Mouse (Mus musculus): ENCODE results near the gene Slit3. TPM values are rescaled to one million over a fixed set of nuclear protein-coding genes. Genes with fewer than 3 reads are reported as not detected.

The Slit3 gene
- polyA plus RNA-seq, 1 experiment from 2014 or later = 28.0 TPM

DNA sequence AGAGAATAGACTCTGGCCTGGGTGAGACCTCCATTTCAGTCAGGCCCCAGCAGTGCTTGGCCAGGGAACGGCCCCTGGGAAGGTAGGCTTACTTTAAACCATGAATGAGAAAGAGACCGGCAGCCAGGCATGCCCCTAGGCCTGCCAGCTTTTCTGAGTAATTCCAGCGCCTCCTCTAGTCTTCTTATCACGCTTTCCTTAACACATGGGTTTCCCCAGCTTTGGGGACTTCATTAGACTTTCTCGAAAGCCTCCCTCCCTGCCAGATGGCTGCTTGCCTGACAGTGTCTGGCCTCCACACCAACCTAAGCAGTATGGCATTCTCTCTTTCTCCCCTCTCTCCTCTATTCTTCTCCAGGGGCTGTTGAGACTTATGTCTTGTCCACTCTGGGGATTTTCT lies 24.5 kb upstream of the Slit3 start:
- Histone ChIP-seq H3K27ac (no peak overlapping the region), H3K4me2 (no peak overlapping the region), H3K9me3 (no peaks in the 10 kb centered on the region), H3K9ac (no peak overlapping the region), H3K4me1 (no peaks in the 10 kb centered on the region), H3K4me3 (no peak overlapping the region), H3K36me3 (no peaks in the 10 kb centered on the region), H3K27me3 (no peaks in the 10 kb centered on the region)
- WGBS = 54% methylated on average over 5 of the region's 5 CpGs
- no peak for ATAC-seq (ENCODE audit: insufficient number of reproducible peaks, insufficient read depth, low FRiP score, low TSS enrichment, low read depth)

DNA sequence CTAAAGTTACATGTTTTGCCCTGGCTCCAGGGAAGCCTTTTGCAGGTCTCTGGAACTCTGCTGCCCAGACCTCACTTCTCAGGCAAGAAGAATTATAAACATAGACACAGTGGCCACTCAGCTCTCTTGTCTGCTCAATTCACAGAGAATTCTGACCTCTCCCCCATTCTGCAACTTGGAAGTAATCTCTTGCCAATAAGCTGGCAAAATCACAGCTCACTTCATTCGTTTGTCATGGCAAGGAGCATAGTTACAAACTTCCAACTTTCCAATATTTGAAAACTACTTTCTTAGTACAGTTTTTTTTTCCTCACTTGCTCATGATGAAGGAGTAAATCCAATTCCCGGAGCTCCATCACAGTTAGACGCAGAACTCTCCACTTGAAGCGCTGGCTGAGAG lies 11.2 kb upstream of the Slit3 start:
- peaks cover 8% of the 10 kb centered on the region for H3K4me1 ChIP-seq
- no peak for ATAC-seq (ENCODE audit: insufficient number of reproducible peaks, insufficient read depth, low FRiP score, low TSS enrichment, low read depth)

DNA sequence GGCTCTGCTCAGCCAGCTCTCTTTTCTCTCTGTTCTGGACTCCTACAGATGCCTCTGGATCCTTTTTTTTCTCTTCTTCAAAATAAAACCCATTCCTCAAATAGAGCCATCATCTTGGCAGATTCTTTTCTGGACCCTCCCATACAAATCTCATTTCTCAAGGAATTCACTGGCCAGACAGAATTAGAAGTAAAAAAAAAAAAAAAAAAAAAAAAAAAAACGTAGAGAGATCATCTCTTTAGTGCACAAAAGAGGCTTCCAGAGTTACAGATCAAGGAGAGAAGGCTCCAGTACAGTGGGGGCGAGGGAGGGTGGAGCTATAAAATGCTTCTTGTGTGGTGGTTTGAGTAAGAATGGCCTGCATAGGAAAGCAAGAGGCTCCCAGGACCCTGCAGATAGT lies 10.2 kb upstream of the Slit3 start:
- H3K36me3 ChIP-seq = no peaks in the 10 kb centered on the region
- 59% methylated on average over 2 of the region's 2 CpGs for WGBS
- peaks cover 8% of the 10 kb centered on the region for H3K4me1 ChIP-seq
- ATAC-seq (ENCODE audit: insufficient number of reproducible peaks, insufficient read depth, low FRiP score, low TSS enrichment, low read depth) = no peak
- no peaks in the 10 kb centered on the region for H3K27me3 ChIP-seq
- no peak overlapping the region for H3K4me3 ChIP-seq
- no peak overlapping the region for H3K4me2 ChIP-seq
- H3K9me3 ChIP-seq = no peaks in the 10 kb centered on the region
- no peak overlapping the region for H3K27ac ChIP-seq
- H3K9ac ChIP-seq = no peak overlapping the region

More for the DNA sequence above, 11.2 kb upstream of the Slit3 start:
- Histone ChIP-seq H3K4me3 (no peak overlapping the region), H3K27ac (no peak overlapping the region), H3K27me3 (no peaks in the 10 kb centered on the region), H3K4me2 (no peak overlapping the region), H3K36me3 (no peaks in the 10 kb centered on the region), H3K9ac (no peak overlapping the region), H3K9me3 (no peaks in the 10 kb centered on the region)
- 33% methylated on average over 4 of the region's 4 CpGs for WGBS

DNA sequence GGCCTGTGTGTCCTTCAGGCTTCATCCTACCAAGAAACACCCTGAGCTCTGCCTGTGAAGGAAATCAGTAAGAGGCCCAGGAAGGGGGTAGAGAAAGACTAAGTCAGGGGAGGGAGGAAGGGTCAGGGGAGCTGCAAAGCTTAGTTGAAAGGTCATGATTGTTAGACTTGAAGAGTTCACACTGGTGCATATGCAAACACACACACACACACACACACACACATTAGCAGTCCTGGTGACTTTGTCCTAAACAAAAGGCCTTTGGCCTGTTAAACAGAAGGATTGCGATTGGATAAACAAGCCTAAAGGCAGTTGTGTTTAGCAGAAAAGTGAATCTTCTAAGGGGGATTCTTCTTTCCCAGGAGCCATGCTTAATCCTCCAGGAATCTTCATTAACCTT lies 7.7 kb upstream of the Slit3 start:
- no peak overlapping the region for H3K27ac ChIP-seq
- no peak for ATAC-seq (ENCODE audit: insufficient number of reproducible peaks, insufficient read depth, low FRiP score, low TSS enrichment, low read depth)
- peaks cover 8% of the 10 kb centered on the region for H3K4me1 ChIP-seq
- H3K27me3 ChIP-seq = no peaks in the 10 kb centered on the region
- H3K9me3 ChIP-seq = no peaks in the 10 kb centered on the region
- 54% methylated on average over 1 of the region's 1 CpGs for WGBS
- no peak overlapping the region for H3K4me2 ChIP-seq
- no peaks in the 10 kb centered on the region for H3K36me3 ChIP-seq
- H3K9ac ChIP-seq = no peak overlapping the region
- H3K4me3 ChIP-seq = no peak overlapping the region

DNA sequence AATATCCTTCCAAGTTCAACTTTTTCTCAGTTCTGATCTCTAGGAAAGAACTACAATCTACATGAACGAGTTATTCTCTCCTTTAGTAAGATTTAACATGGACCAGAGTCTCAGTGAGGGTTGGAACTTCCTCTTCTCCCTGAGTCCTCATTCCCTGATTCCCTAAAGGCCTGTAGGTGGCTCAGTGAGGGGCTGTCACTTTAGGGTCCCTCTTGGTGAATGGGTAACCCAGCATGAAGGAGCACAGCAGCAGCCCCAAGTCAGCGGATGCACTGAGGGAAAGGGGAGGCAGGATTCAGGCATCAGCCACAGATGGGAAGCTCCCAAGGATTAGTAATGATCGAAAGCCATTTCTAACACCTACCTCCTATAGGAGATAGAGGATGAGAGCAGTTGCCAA lies 4.6 kb upstream of the Slit3 start:
- no peak overlapping the region for H3K9ac ChIP-seq
- WGBS = 80% methylated on average over 3 of the region's 3 CpGs
- no peak overlapping the region for H3K4me3 ChIP-seq
- H3K36me3 ChIP-seq = no peaks in the 10 kb centered on the region
- H3K27me3 ChIP-seq = 0 out of 2 replicates have a peak, but pooled peaks cover under 1% of the 10 kb centered on the region
- no peak overlapping the region for H3K4me2 ChIP-seq
- H3K27ac ChIP-seq = no peak overlapping the region
- no peak for ATAC-seq (ENCODE audit: insufficient number of reproducible peaks, insufficient read depth, low FRiP score, low TSS enrichment, low read depth)
- peaks cover 23% of the 10 kb centered on the region for H3K4me1 ChIP-seq
- no peaks in the 10 kb centered on the region for H3K9me3 ChIP-seq

DNA sequence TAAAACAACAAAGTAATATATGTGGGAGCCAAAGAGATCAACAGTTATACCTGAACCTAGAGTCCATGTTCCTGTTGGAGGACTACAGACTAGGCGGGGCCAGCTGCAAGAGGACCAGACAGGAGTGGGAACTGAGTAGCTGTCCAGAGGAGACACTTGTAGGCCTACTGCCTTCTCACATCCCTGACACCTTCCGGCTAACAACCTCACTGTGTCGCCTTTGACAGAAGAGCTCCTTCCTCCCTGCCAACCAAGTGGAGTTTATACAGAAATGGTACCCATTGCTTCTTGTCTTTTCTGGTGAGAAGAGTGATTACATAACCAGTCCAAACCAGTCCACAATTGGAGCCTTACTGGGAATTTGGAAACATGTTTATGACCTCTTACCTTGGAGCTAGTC lies 3.2 kb upstream of the Slit3 start:
- no peak overlapping the region for H3K27ac ChIP-seq
- peaks cover 27% of the 10 kb centered on the region for H3K4me1 ChIP-seq
- WGBS = 93% methylated on average over 3 of the region's 3 CpGs

DNA sequence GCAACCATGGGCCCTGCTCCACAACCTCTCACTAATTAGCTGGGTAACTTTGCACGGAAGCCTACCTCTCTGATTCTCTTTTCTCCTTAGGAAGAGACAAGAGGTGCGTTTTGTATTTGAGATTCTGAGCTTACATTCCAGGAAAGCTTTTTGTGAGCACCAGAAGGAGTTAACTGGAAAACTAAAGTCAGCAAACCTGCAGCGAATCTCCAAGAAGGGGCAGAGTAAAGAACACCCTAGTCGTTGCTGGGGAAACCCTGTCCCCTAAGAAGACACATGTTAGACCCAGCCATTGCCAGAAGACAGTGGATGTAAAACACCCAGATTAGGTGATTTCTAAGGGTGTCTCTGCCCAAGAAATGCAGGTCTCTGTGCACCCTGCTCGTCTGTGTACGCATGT lies 2.3 kb upstream of the Slit3 start:
- H3K27me3 ChIP-seq = peaks cover 8% of the 10 kb centered on the region; the same call in 1 of the 2 replicates
- peaks cover 36% of the 10 kb centered on the region for H3K4me1 ChIP-seq
- 40% methylated on average over 6 of the region's 6 CpGs for WGBS
- no peak overlapping the region for H3K4me3 ChIP-seq
- peak overlapping the region; percentile 78 for H3K27ac ChIP-seq
- ATAC-seq (ENCODE audit: insufficient number of reproducible peaks, insufficient read depth, low FRiP score, low TSS enrichment, low read depth) = no peak
- no peaks in the 10 kb centered on the region for H3K36me3 ChIP-seq
- H3K4me2 ChIP-seq = no peak overlapping the region
- H3K9me3 ChIP-seq = no peaks in the 10 kb centered on the region
- no peak overlapping the region for H3K9ac ChIP-seq

More for the DNA sequence above, 3.2 kb upstream of the Slit3 start:
- Histone ChIP-seq H3K4me3 (no peak overlapping the region), H3K9me3 (no peaks in the 10 kb centered on the region), H3K36me3 (no peaks in the 10 kb centered on the region), H3K4me2 (no peak overlapping the region), H3K9ac (no peak overlapping the region), H3K27me3 (0 out of 2 replicates have a peak, but pooled peaks cover 3% of the 10 kb centered on the region)
- no peak for ATAC-seq (ENCODE audit: insufficient number of reproducible peaks, insufficient read depth, low FRiP score, low TSS enrichment, low read depth)

DNA sequence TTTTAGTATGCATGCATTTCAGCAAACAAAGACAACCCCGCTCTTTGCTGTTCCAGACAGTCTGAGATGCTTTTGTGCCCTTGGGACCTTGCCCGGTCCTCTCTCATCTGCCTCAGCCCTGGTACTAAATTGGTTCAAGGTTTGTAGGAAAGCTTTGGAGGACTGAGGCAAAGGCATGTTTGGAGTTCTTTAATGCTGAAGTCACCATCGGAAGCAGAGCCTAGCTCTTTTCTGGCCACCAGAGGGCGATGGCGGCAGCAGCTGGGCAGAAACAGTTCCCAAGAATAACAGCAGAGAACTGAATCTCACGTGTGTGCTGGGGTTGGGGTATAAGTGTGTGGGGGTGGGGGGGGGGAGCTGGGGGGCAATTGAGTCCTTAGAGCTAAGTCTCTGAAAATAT lies 1.7 kb upstream of the Slit3 start:
- no peak overlapping the region for H3K4me3 ChIP-seq
- no peak overlapping the region for H3K9ac ChIP-seq
- H3K36me3 ChIP-seq = no peaks in the 10 kb centered on the region
- 6% methylated on average over 6 of the region's 6 CpGs for WGBS
- H3K27ac ChIP-seq = peak overlapping the region; percentile 78
- no peak overlapping the region; the same call in 1 of the 2 replicates for H3K4me2 ChIP-seq
- no peak for ATAC-seq (ENCODE audit: insufficient number of reproducible peaks, insufficient read depth, low FRiP score, low TSS enrichment, low read depth)
- H3K9me3 ChIP-seq = no peaks in the 10 kb centered on the region
- H3K4me1 ChIP-seq = peaks cover 42% of the 10 kb centered on the region
- peaks cover 8% of the 10 kb centered on the region; the same call in 1 of the 2 replicates for H3K27me3 ChIP-seq

DNA sequence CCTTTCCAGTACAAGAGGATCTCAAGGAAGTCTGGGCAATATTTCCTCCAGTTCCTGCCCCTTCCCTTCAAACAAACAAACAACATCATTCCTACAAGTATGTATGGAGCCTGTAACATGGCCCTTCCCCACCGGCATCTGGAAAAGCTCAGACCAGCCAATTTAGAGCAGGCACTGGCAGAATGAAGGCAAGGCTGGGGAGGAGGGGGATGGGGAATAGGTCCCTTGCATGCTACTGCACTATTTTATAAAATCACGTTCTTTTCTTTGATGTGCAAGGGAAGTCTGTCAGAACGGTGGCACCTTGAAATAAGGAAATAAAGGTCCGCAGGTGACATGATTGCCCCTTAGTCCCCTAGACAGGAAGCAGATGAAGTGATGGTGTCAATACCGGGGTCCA lies 948 bp upstream of the Slit3 start:
- H3K9me3 ChIP-seq = no peaks in the 10 kb centered on the region
- no peaks in the 10 kb centered on the region for H3K36me3 ChIP-seq
- peaks cover 49% of the 10 kb centered on the region for H3K4me1 ChIP-seq
- no peak for ATAC-seq (ENCODE audit: insufficient number of reproducible peaks, insufficient read depth, low FRiP score, low TSS enrichment, low read depth)
- peaks cover 8% of the 10 kb centered on the region; the same call in 1 of the 2 replicates for H3K27me3 ChIP-seq
- peak overlapping the region; percentile 71 for H3K4me2 ChIP-seq
- H3K27ac ChIP-seq = peak overlapping the region; percentile 22; the same call in 1 of the 2 replicates
- WGBS = 17% methylated on average over 5 of the region's 5 CpGs
- H3K4me3 ChIP-seq = no peak overlapping the region
- H3K9ac ChIP-seq = no peak overlapping the region

DNA sequence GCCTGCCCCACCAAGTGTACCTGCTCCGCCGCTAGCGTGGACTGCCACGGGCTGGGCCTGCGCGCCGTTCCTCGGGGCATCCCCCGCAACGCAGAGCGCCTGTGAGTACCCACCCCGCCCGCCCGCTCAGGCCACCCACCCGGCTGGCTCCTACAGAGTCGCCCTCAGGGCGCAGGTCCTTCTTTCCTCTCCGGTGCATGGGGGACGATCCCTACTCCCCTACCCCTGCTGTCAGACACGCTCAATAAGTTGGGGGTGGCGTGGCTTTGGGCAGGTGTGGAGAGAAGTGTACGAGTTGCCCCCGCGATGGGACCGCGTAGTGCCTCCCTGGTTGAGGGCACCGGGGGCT lies 561 bp downstream of the Slit3 start:
- peaks cover 8% of the 10 kb centered on the region; the same call in 1 of the 2 replicates for H3K27me3 ChIP-seq
- no peaks in the 10 kb centered on the region for H3K9me3 ChIP-seq
- H3K4me1 ChIP-seq = peaks cover 64% of the 10 kb centered on the region
- peak overlapping the region; percentile 88 for H3K27ac ChIP-seq
- peak; percentile 12 for ATAC-seq (ENCODE audit: insufficient number of reproducible peaks, insufficient read depth, low FRiP score, low TSS enrichment, low read depth)
- under 1% methylated on average over 27 of the region's 27 CpGs for WGBS
- peak overlapping the region; percentile 71 for H3K4me2 ChIP-seq
- H3K9ac ChIP-seq = peak overlapping the region; percentile 82
- H3K36me3 ChIP-seq = no peaks in the 10 kb centered on the region
- H3K4me3 ChIP-seq = peak overlapping the region; percentile 64

DNA sequence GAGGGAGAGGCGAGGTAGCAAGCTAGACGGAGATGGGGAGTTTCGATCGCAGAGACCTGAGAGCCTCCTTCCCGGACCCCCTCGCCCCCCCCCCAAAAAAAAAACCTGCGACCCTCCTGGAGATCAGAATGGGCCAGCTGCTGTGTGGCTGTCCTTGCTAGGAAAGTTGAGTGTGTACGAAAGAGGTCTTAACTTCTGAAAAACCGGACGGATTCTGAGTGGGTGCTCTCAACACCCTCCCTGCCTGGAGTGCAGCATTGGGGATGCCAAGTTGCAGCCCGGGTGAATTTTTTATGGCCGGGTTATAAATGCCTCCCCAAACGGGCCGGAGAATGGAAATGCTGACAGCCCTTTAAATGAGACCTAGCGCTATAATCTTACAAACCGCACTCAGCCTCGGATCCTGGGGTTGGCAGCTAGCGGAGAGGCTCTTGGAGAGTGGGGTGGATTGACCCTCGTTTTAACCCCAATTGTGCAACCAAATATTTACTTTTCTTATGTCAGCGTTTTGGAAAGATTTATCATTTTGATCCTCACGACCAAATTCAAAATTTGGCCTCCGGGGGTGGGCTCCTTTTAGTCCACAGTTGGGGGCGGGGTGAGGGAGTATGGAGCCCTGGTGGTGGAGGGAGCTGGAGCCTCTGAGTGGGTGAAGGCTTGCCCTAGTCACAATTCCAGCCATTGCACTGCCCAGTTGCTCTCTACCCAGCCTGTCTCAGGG lies 1.2 kb downstream of the Slit3 start:
- H3K36me3 ChIP-seq = no peaks in the 10 kb centered on the region
- no peaks in the 10 kb centered on the region for H3K9me3 ChIP-seq
- H3K4me3 ChIP-seq = peak overlapping the region; percentile 64
- H3K4me1 ChIP-seq = peaks cover 71% of the 10 kb centered on the region
- H3K9ac ChIP-seq = peak overlapping the region; percentile 82
- peak overlapping the region; percentile 71 for H3K4me2 ChIP-seq
- H3K27ac ChIP-seq = peak overlapping the region; percentile 88
- no peak for ATAC-seq (ENCODE audit: insufficient number of reproducible peaks, insufficient read depth, low FRiP score, low TSS enrichment, low read depth)
- under 1% methylated on average over 23 of the region's 23 CpGs for WGBS
- H3K27me3 ChIP-seq = peaks cover 8% of the 10 kb centered on the region; the same call in 1 of the 2 replicates

DNA sequence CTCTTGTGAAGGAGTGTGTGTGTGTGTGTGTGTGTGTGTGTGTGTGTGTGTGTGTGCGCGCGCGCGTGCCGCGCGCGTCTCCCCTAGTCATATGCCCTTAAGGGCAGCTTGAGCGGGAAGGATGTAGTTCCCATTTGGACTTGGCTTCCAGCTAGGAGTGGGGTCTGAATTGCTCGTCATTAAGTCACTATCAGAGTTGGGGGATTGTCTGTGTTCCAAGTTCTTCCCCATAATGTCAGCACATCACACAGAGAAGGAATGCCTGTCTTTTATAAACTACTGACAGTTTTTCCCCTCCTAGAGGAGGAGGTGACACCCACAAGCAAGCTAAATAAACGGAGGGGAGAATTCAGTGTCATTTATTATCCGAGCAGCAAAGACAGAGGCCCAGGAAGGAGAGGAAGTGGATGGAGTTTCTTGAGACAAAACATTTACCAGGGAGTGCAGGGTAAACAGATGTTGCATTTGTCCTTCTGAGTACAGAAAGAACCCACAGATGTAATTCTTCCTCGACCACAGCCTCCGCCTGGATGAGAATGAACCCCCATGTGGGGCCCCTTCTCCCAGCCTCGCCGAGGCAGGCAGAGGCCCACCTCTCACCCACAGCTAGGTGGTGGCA lies 3.6 kb downstream of the Slit3 start:
- peaks cover 63% of the 10 kb centered on the region for H3K4me1 ChIP-seq
- H3K27ac ChIP-seq = peak overlapping the region; percentile 48
- no peaks in the 10 kb centered on the region for H3K36me3 ChIP-seq
- H3K9ac ChIP-seq = no peak overlapping the region
- 47% methylated on average over 17 of the region's 17 CpGs for WGBS
- H3K9me3 ChIP-seq = no peaks in the 10 kb centered on the region
- peaks cover 8% of the 10 kb centered on the region; the same call in 1 of the 2 replicates for H3K27me3 ChIP-seq
- H3K4me2 ChIP-seq = peak overlapping the region; percentile 71
- no peak for ATAC-seq (ENCODE audit: insufficient number of reproducible peaks, insufficient read depth, low FRiP score, low TSS enrichment, low read depth)
- H3K4me3 ChIP-seq = peak overlapping the region; percentile 64; the same call in 1 of the 2 replicates

Data from embryonic facial prominence, embryonic 13.5 days (tissue).